Mouse (Mus musculus): ENCODE data around the gene Safb2. TPM values are rescaled to one million over a fixed set of nuclear protein-coding genes. Genes with fewer than 3 reads are reported as not detected.

The Safb2 gene
- polyA plus RNA-seq, 1 experiment from 2014 or later, result 63.6 TPM

DNA sequence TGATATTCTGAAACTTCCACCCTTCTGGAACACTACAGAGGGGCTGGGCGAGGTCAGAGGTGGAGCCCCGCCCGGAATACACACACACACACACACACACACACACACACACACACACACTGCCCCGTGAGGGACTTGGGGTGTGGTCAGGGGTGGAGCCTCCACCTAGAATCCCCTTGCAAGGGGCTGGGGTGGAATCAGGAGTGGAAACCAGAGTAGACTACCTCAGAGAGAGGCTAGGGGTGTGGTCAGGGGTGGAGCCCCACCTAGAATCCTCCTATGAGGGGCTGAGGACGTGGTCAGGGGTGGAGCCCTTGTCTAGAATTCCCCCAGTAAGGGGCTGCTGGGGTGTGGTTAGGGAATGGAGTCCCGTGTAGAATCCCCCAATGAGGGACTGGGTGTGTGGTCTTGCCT is 43.8 kb downstream of the Safb2 start:
- Histone ChIP-seq H3K4me1 (no peaks in the 10 kb centered on the region), H3K27ac (no peak overlapping the region), H3K9ac (no peak overlapping the region), H3K4me3 (no peak overlapping the region), H3K36me3 (no peaks in the 10 kb centered on the region), H3K9me3 (replicated peaks) (no peaks in the 10 kb centered on the region), H3K27me3 (replicated peaks) (peaks cover 29% of the 10 kb centered on the region), H3K4me2 (no peak overlapping the region)
- peak; percentile 49 for ATAC-seq
- 27% methylated on average over 6 of the region's 6 CpGs for WGBS (ENCODE audit: insufficient replicate concordance)

GRCm38 (mm10) chr17:56537912-56538311 is 46.5 kb downstream of the Safb2 start:
- no peaks in the 10 kb centered on the region for H3K36me3 ChIP-seq
- no peak for ATAC-seq
- H3K27me3 ChIP-seq (replicated peaks), result peaks cover 30% of the 10 kb centered on the region
- no peak overlapping the region for H3K4me3 ChIP-seq
- H3K4me1 ChIP-seq, result no peaks in the 10 kb centered on the region
- WGBS (ENCODE audit: insufficient replicate concordance), result 38% methylated on average over 8 of the region's 8 CpGs
- H3K4me2 ChIP-seq, result no peak overlapping the region
- no peak overlapping the region for H3K27ac ChIP-seq
- H3K9me3 ChIP-seq (replicated peaks), result no peaks in the 10 kb centered on the region
- H3K9ac ChIP-seq, result no peak overlapping the region

GRCm38 (mm10) chr17:56536874-56537273 is 47.5 kb downstream of the Safb2 start:
- WGBS (ENCODE audit: insufficient replicate concordance), result 51% methylated on average over 3 of the region's 3 CpGs
- no peaks in the 10 kb centered on the region for H3K9me3 ChIP-seq (replicated peaks)
- no peak overlapping the region for H3K9ac ChIP-seq
- no peaks in the 10 kb centered on the region for H3K4me1 ChIP-seq
- H3K36me3 ChIP-seq, result no peaks in the 10 kb centered on the region
- peaks cover 20% of the 10 kb centered on the region for H3K27me3 ChIP-seq (replicated peaks)
- no peak for ATAC-seq
- no peak overlapping the region for H3K4me2 ChIP-seq
- H3K27ac ChIP-seq, result no peak overlapping the region
- H3K4me3 ChIP-seq, result no peak overlapping the region

DNA sequence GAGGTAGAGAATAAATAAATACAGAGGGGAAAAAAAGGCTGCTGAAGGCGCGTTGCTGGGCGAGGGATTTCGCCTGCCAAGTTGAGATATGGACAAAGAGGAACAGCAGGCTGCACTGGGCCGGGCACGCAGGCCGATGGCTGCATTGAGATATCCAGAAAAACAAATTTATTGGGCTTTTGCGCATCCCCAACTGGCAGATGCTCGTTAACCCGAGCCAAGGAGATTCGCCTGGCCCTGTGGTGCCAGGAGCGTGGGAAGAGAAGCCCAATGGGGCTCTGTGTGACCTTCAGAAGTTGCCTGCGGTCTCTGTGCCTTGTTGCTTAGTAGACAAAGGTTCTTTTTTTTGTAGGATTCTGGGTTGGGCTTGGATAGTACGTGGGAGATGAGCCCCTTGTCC is 48.2 kb downstream of the Safb2 start:
- H3K27me3 ChIP-seq (replicated peaks), result peaks cover 20% of the 10 kb centered on the region
- no peak for ATAC-seq
- H3K36me3 ChIP-seq, result no peaks in the 10 kb centered on the region
- no peak overlapping the region for H3K4me3 ChIP-seq
- no peak overlapping the region for H3K4me2 ChIP-seq
- H3K9me3 ChIP-seq (replicated peaks), result no peaks in the 10 kb centered on the region
- H3K27ac ChIP-seq, result no peak overlapping the region
- WGBS (ENCODE audit: insufficient replicate concordance), result 53% methylated on average over 14 of the region's 14 CpGs
- H3K9ac ChIP-seq, result no peak overlapping the region
- H3K4me1 ChIP-seq, result no peaks in the 10 kb centered on the region

GRCm38 (mm10) chr17:56524943-56525342 is 59.4 kb downstream of the Safb2 start:
- no peaks in the 10 kb centered on the region for H3K4me1 ChIP-seq
- H3K9me3 ChIP-seq (replicated peaks), result no peaks in the 10 kb centered on the region
- H3K27me3 ChIP-seq (replicated peaks), result peaks cover 14% of the 10 kb centered on the region; the same call in 1 of the 2 replicates
- no peaks in the 10 kb centered on the region for H3K36me3 ChIP-seq
- WGBS (ENCODE audit: insufficient replicate concordance), result 44% methylated on average over 4 of the region's 4 CpGs
- H3K9ac ChIP-seq, result no peak overlapping the region
- no peak overlapping the region for H3K4me2 ChIP-seq
- no peak overlapping the region for H3K4me3 ChIP-seq
- no peak for ATAC-seq
- H3K27ac ChIP-seq, result no peak overlapping the region

DNA sequence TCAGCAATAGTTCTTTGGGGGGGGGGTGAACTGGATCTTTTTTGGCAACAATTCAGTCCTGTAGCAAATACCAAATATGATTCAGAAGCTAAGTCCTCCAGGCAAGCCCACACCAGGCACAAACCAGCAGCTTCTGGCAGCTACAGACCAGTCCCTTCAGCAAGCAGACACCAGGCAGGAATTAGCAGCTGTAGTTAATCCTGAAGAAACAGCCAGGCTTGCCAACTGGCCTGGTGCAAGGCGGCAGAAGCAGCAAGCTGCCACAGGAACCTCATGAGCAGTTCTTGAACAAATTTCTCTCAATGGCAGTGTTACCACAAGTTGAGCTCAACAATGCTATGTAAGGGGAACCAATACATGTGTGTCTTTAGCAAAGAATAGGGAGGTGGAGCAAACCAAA is 61.6 kb downstream of the Safb2 start:
- WGBS (ENCODE audit: insufficient replicate concordance), result 39% methylated on average over 1 of the region's 1 CpGs
- Histone ChIP-seq H3K27ac (no peak overlapping the region), H3K27me3 (replicated peaks) (peaks cover 14% of the 10 kb centered on the region; the same call in 1 of the 2 replicates), H3K36me3 (no peaks in the 10 kb centered on the region), H3K4me2 (no peak overlapping the region), H3K9ac (no peak overlapping the region), H3K4me1 (no peaks in the 10 kb centered on the region), H3K4me3 (no peak overlapping the region), H3K9me3 (replicated peaks) (no peaks in the 10 kb centered on the region)
- ATAC-seq, result no peak

DNA sequence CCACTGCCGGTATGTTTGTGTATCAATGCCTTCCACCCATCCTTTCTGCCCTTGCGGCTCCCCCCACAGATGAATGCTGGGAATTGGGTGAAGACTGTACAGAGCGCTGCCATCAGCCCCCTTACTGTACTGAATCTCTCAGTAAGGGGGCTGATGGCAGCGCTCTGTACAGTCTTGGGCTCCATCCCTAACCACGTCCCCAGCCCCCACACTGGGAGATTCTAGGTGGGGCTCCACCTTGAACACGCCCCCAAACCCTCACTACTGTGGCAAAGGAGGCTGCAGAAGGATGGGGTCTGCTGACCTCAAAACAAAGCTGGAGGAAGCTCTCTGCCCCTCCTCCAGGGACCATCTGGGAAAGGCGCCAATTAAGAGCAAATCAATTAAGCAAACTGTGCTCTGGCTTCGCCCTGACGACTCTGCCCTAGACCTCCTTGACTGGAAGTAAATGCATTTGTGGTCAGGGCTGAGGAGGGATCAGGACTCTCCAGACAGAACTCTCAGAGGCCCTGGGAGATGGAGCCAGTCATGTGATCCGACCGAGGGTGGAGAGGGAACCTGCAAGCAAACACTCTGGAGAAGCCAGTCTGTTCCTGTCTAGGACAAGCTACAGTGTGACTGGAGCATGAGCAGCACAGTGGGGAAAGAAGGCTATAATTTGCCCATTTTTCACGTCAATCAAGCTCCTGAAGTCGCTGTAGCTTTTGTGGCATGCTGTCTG is 68.5 kb downstream of the Safb2 start:
- Histone ChIP-seq H3K9me3 (replicated peaks) (no peaks in the 10 kb centered on the region), H3K4me2 (no peak overlapping the region), H3K27me3 (replicated peaks) (peaks cover 68% of the 10 kb centered on the region), H3K36me3 (no peaks in the 10 kb centered on the region), H3K4me1 (peaks cover 6% of the 10 kb centered on the region; the same call in 1 of the 2 replicates), H3K9ac (no peak overlapping the region), H3K27ac (no peak overlapping the region), H3K4me3 (no peak overlapping the region)
- no peak for ATAC-seq
- 12% methylated on average over 13 of the region's 13 CpGs for WGBS (ENCODE audit: insufficient replicate concordance)

GRCm38 (mm10) chr17:56514916-56515315 is 69.5 kb downstream of the Safb2 start:
- 44% methylated on average over 12 of the region's 12 CpGs for WGBS (ENCODE audit: insufficient replicate concordance)
- no peak overlapping the region for H3K9ac ChIP-seq
- no peak for ATAC-seq
- no peak overlapping the region for H3K4me2 ChIP-seq
- peaks cover 11% of the 10 kb centered on the region; the same call in 1 of the 2 replicates for H3K4me1 ChIP-seq
- H3K36me3 ChIP-seq, result no peaks in the 10 kb centered on the region
- no peaks in the 10 kb centered on the region for H3K9me3 ChIP-seq (replicated peaks)
- no peak overlapping the region for H3K4me3 ChIP-seq
- H3K27me3 ChIP-seq (replicated peaks), result peaks cover 75% of the 10 kb centered on the region
- H3K27ac ChIP-seq, result no peak overlapping the region

- H3K27me3 ChIP-seq (replicated peaks), result peaks cover 81% of the 10 kb centered on the region
- no peak for ATAC-seq
- peaks cover 11% of the 10 kb centered on the region; the same call in 1 of the 2 replicates for H3K4me1 ChIP-seq
- no peak overlapping the region for H3K4me2 ChIP-seq
- no peaks in the 10 kb centered on the region for H3K9me3 ChIP-seq (replicated peaks)
- no peak overlapping the region for H3K9ac ChIP-seq
- H3K27ac ChIP-seq, result no peak overlapping the region
- no peak overlapping the region for H3K4me3 ChIP-seq
- H3K36me3 ChIP-seq, result no peaks in the 10 kb centered on the region
Observed at GRCm38 (mm10) chr17:56514330-56514729, 70.1 kb downstream of the Safb2 start.

- Histone ChIP-seq H3K36me3 (no peaks in the 10 kb centered on the region), H3K4me1 (peaks cover 16% of the 10 kb centered on the region), H3K4me3 (no peak within 1 kb of the TSS), H3K4me2 (peak within 1 kb of the TSS; percentile 36), H3K9ac (no peak within 1 kb of the TSS), H3K27ac (no peak within 1 kb of the TSS), H3K27me3 (replicated peaks) (peaks cover 98% of the 10 kb centered on the region), H3K9me3 (replicated peaks) (no peaks in the 10 kb centered on the region)
- 46% methylated on average over 22 of the region's 22 CpGs for WGBS (ENCODE audit: insufficient replicate concordance)
- no peak for ATAC-seq
Observed at GRCm38 (mm10) chr17:56512310-56512709, 72.1 kb downstream of the Safb2 start, which contains the start of gene Znrf4. TSS of gene Znrf4 (minus strand) at chr17:56512431.

- H3K4me2 ChIP-seq, result peak overlapping the region; percentile 36; the same call in 1 of the 2 replicates
- no peaks in the 10 kb centered on the region for H3K9me3 ChIP-seq (replicated peaks)
- H3K9ac ChIP-seq, result no peak overlapping the region
- H3K27ac ChIP-seq, result no peak overlapping the region
- peaks cover 94% of the 10 kb centered on the region for H3K27me3 ChIP-seq (replicated peaks)
- ATAC-seq, result no peak
- no peaks in the 10 kb centered on the region for H3K36me3 ChIP-seq
- H3K4me1 ChIP-seq, result peaks cover 21% of the 10 kb centered on the region
- H3K4me3 ChIP-seq, result no peak overlapping the region
- WGBS (ENCODE audit: insufficient replicate concordance), result 20% methylated on average over 29 of the region's 29 CpGs
Observed at GRCm38 (mm10) chr17:56511707-56512090, 72.7 kb downstream of the Safb2 start.

DNA sequence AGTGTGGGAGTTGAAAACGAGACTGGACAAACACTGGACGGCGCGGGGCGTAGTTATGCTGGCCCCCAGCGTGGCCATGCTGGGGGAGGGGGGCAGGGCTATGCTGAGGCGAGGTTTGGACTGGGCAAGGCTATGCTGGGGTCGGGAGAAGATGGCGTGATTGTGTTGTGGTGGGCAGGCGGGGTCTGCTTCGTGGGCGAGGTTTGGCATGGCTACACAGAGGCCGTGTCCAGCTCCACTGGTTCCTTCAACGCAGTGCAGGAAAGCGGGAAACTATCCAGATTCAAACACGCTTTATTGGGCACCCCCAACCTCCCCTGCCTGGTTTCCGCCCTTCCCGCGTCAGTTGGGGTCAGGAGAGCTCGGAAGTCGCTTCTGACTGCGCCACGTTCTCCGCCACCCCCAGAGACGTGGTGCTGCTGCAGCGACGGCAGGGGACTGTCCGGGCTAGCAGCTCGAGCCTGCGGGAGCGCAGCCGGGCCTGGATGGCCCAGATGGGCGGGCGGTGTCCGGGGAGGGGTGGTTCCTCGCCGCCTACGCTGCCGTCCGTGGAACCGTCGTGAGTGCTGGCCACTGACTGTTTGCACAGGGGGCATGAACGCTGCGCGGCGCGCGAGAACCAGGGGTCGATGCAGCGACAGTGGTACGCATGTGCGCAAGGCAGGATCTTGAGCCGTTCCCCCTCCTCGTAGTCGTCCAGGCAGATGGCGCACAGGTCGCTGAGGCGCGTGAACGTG is 73.2 kb downstream of the Safb2 start:
- no peak for ATAC-seq
- Histone ChIP-seq H3K4me3 (no peak overlapping the region), H3K9me3 (replicated peaks) (no peaks in the 10 kb centered on the region), H3K36me3 (no peaks in the 10 kb centered on the region), H3K9ac (no peak overlapping the region), H3K27me3 (replicated peaks) (peaks cover 93% of the 10 kb centered on the region), H3K4me1 (peaks cover 22% of the 10 kb centered on the region), H3K27ac (no peak overlapping the region), H3K4me2 (peak overlapping the region; percentile 36)
- WGBS (ENCODE audit: insufficient replicate concordance), result 7% methylated on average over 60 of the region's 60 CpGs

All from liver, embryonic 12.5 days (tissue).